Mouse (Mus musculus) midbrain, embryonic 11.5 days (tissue): ENCODE measurements around the gene C2. TPM values are rescaled to one million over a fixed set of nuclear protein-coding genes. Genes with fewer than 3 reads are reported as not detected.
A peak's percentile ranks its signal among the peaks of the same experiment; 100 is the strongest.

Experiments
- ATAC-seq: fragments of 200-750 bp; cut with Nextera tagmentation; 2 replicates; pipeline ENCODE4 v1.8.0; 2017; ENCODE audit warnings: moderate TSS enrichment, moderate library complexity; ENCODE audit not compliant: low FRiP score
- DNase-seq: peaks from one replicate; pipeline ENCODE4 v3.0.0; 2015; ENCODE audit warnings: low spot score; ENCODE audit errors: missing footprints
- H3K27ac ChIP-seq: fragments of 300-500 bp; sonication (generic); 2 replicates; pipeline ENCODE4 v1.5.1; 2014; ENCODE audit warnings: low read depth, low read length
- H3K27me3 ChIP-seq: fragments of 300-500 bp; sonication (generic); 2 replicates; pipeline ENCODE4 v1.6.1; 2014; ENCODE audit warnings: mild to moderate bottlenecking, low read length, moderate library complexity, mixed read lengths; ENCODE audit not compliant: control insufficient read depth, insufficient read depth
- H3K36me3 ChIP-seq: fragments of 300-500 bp; sonication (generic); 2 replicates; pipeline ENCODE4 v1.6.1; 2014; ENCODE audit warnings: mild to moderate bottlenecking, low read length, moderate library complexity, mixed read lengths; ENCODE audit not compliant: control insufficient read depth, insufficient read depth
- H3K4me1 ChIP-seq: fragments of 300-500 bp; sonication (generic); 2 replicates; pipeline ENCODE4 v1.6.1; 2014; ENCODE audit warnings: low read length; ENCODE audit not compliant: control insufficient read depth, insufficient read depth
- H3K4me2 ChIP-seq: fragments of 300-500 bp; sonication (generic); 2 replicates; pipeline ENCODE4 v1.6.1; 2014; ENCODE audit warnings: mild to moderate bottlenecking, moderate library complexity
- H3K4me3 ChIP-seq: fragments of 300-500 bp; sonication (generic); 2 replicates; pipeline ENCODE4 v1.5.1; 2014; ENCODE audit warnings: low read depth, low read length
- H3K9ac ChIP-seq: fragments of 300-500 bp; sonication (generic); 2 replicates; pipeline ENCODE4 v1.6.1; 2014; ENCODE audit warnings: low read length
- H3K9me3 ChIP-seq: fragments of 300-500 bp; sonication (generic); 2 replicates; pipeline ENCODE4 v1.6.1; 2016; ENCODE audit warnings: low read length; ENCODE audit not compliant: control insufficient read depth
- WGBS: fragments of 180-500 bp; shearing (Covaris S2); extraction: QIAGEN DNeasy Blood & Tissue Kit; methylation state at CpG from one replicate; pipeline ENCODE4 v1.1.7; 2014; 5-methylcytosine and 5-hydroxymethylcytosine counted together
- polyA plus RNA-seq: library from polyadenylated mRNA; unstranded; fragments of >200 nt; fragmentation: Nextera tagmentation; extraction: Ambion mirVana; gene quantifications from 2 replicates; pipeline ENCODE4 v1.2.1, GENCODE M21; 2014

C2 gene
- polyA plus RNA-seq, 1 experiment from 2014 or later: 0.83 TPM

- no peaks in the 10 kb centered on the region for H3K36me3 ChIP-seq
Observed at GRCm38 (mm10) chr17:34874321-34874720, 23.7 kb downstream of the C2 start.

DNA sequence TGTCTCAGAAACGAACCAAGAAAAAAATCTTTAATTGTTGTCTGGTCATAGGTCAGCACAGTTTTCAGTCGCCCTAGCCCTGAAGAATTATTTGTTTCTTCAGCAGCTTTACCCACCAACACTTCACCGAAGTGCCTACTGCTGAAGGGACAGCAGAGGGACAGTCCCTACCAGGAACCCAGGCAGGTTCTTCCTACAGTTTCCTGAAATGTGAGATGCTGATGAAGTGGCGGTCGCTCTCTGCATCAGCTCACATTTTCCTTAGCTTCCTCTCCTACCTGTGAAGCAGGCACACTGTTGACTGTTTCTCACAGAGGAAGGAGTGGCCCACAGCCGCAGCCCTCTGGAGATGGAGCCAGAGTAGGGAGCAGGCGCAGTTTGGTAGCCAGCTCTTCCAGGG lies 32.1 kb downstream of the C2 start:
- Histone ChIP-seq H3K4me1 (no peaks in the 10 kb centered on the region), H3K36me3 (no peaks in the 10 kb centered on the region), H3K4me2 (no peak overlapping the region), H3K4me3 (no peak overlapping the region), H3K9ac (no peak overlapping the region), H3K27ac (no peak overlapping the region), H3K27me3 (no peaks in the 10 kb centered on the region), H3K9me3 (no peaks in the 10 kb centered on the region)
- DNase-seq (peak; percentile 64), ATAC-seq (no peak)
- 70% methylated on average over 7 of the region's 7 CpGs for WGBS

More at GRCm38 (mm10) chr17:34874321-34874720, 23.7 kb downstream of the C2 start:
- ATAC-seq (no peak), DNase-seq (no peak)
- 93% methylated on average over 6 of the region's 6 CpGs for WGBS
- no peak overlapping the region for H3K27ac ChIP-seq
- H3K27me3 ChIP-seq: no peaks in the 10 kb centered on the region
- no peak overlapping the region for H3K9ac ChIP-seq
- no peak overlapping the region for H3K4me3 ChIP-seq
- H3K4me2 ChIP-seq: no peak overlapping the region
- H3K4me1 ChIP-seq: no peaks in the 10 kb centered on the region
- H3K9me3 ChIP-seq: no peaks in the 10 kb centered on the region

DNA sequence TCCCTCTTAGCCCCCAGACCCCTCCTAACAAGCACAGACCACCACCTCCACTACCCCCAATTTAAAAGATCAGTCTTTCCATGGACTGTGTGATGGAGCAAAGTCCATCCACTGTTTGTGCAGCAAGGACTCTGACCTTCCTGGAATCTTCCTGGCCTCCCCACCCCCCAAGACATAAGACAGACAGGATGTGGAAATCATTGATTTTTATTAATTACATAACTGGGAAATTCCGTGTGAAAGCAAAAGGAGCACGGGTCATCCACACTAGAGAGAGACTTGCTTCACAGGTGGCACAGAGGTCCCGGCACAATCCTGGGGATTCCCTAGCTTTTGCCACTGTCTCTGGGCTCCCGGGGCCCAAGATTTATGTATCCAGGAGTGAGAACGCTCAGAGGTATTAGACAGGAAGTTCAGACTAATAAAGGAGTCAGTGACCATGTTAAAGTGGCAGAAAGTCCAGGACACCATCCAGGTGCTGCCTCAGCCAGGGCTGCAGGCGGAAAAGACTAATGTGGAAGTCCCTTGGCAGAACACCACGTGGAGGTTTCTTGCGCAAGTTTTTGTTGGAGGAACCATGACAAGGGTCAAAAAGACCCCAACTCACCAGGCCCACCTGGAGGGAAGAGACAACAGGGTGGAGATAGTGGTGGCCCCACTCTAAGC lies 35.5 kb downstream of the C2 start, which contains the start of gene Cfb:
Gene Cfb, minus strand, starts transcription at position 103 of the 666 bp plus-strand sequence.
- H3K4me3 ChIP-seq: no peak within 1 kb of the TSS
- no peaks in the 10 kb centered on the region for H3K27me3 ChIP-seq
- H3K9ac ChIP-seq: no peak within 1 kb of the TSS
- DNase-seq (peak; percentile 12), ATAC-seq (no peak)
- no peaks in the 10 kb centered on the region for H3K36me3 ChIP-seq
- H3K9me3 ChIP-seq: no peaks in the 10 kb centered on the region
- 72% methylated on average over 8 of the region's 8 CpGs for WGBS
- no peak within 1 kb of the TSS for H3K27ac ChIP-seq
- no peak within 1 kb of the TSS for H3K4me2 ChIP-seq
- H3K4me1 ChIP-seq: no peaks in the 10 kb centered on the region

DNA sequence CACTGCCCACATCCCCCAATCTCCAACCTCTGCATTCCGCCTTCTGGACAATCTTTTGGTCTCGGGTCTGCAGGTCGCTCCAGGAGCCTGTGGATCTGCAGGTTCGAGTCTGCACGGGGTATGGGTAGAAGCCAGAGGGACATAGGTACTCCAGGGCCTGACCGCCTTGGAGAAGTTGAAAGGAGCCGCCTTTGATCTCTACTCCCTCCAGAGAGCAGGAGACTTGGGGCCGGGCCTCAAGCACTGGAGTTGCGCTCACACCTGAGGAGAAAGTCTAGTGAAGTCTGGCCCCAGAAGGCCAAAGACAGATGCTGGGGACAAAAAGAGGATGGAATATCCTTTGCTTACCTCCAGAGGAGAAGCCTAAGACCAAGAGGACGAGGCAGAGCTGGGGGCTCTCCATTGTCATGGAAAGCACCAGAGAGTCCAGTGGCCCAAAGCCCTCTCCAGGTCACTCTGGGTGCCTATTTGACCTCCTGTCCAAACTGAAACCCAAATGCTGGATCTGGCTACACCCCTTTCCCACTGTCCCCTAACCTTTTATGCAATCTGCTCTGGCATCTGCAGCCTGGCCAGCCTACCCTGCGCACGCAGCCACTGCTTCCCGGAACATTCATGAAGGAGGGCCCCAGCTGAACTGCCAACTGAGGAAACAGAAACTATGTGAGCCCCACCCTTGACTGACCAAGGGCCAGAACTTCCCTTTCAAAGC lies 36.2 kb downstream of the C2 start:
- H3K4me3 ChIP-seq: no peak overlapping the region
- no peak overlapping the region for H3K9ac ChIP-seq
- H3K9me3 ChIP-seq: no peaks in the 10 kb centered on the region
- peak; percentile 77 for DNase-seq
- no peak for ATAC-seq
- WGBS: 74% methylated on average over 13 of the region's 13 CpGs
- H3K27me3 ChIP-seq: no peaks in the 10 kb centered on the region
- H3K27ac ChIP-seq: no peak overlapping the region
- no peak overlapping the region for H3K4me2 ChIP-seq
- H3K4me1 ChIP-seq: no peaks in the 10 kb centered on the region
- no peaks in the 10 kb centered on the region for H3K36me3 ChIP-seq

DNA sequence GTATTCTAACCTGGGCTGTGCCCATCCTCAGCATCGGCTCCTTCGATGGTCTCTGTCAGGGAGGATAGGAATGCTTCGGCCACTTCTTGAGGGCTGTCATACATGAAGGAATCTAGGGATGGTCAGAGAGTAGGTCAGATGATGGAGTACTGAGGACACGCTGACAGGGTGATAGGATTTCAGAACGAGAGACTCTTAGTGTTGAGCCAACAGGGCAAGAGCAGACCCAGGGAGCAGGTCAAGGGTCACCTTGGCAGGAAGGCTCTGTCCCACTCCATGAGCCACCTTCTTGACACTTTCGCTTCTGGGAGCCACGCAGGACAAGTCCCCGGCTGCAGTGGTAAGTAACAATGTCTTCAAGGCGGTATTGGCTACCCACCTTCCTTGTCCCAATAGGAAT lies 37.6 kb downstream of the C2 start:
- Histone ChIP-seq H3K9me3 (no peaks in the 10 kb centered on the region), H3K27ac (no peak overlapping the region), H3K4me2 (no peak overlapping the region), H3K4me1 (no peaks in the 10 kb centered on the region), H3K4me3 (no peak overlapping the region), H3K36me3 (no peaks in the 10 kb centered on the region), H3K27me3 (no peaks in the 10 kb centered on the region), H3K9ac (no peak overlapping the region)
- whole genome bisulfite sequencing: 91% methylated on average over 9 of the region's 9 CpGs
- no peak for ATAC-seq
- peak; percentile 39 for DNase-seq

DNA sequence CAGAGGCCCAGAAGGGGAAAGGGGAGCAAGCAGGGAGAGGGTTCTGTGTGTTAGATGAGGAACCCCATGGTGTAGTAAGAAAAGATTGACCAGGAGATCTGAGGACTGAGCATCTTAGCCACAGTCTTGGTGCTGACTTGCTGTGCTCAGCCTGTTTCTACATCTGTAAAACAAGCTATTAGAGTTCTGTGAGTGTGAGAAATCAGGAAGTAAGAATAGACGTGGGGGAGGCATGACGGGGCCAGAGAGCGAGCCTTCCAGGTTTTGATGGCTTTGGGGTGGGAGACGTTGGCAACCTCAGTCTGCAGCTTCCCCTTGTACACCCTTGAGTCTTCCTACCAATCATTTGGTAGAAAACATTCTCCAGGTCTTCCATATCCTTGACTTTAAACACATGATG lies 39.4 kb downstream of the C2 start:
- Histone ChIP-seq H3K9me3 (no peaks in the 10 kb centered on the region), H3K4me1 (no peaks in the 10 kb centered on the region), H3K27ac (no peak overlapping the region), H3K27me3 (no peaks in the 10 kb centered on the region), H3K9ac (no peak overlapping the region), H3K36me3 (peaks cover 2% of the 10 kb centered on the region; the same call in 1 of the 2 replicates), H3K4me2 (no peak overlapping the region), H3K4me3 (no peak overlapping the region)
- peak; percentile 31 for DNase-seq
- 80% methylated on average over 4 of the region's 4 CpGs for WGBS
- ATAC-seq: no peak

GRCm38 (mm10) chr17:34855825-34856224 lies 42.2 kb downstream of the C2 start:
- Histone ChIP-seq H3K9ac (no peak overlapping the region), H3K4me1 (peaks cover 8% of the 10 kb centered on the region), H3K4me3 (no peak overlapping the region), H3K36me3 (peaks cover 2% of the 10 kb centered on the region; the same call in 1 of the 2 replicates), H3K27me3 (no peaks in the 10 kb centered on the region), H3K27ac (no peak overlapping the region), H3K9me3 (no peaks in the 10 kb centered on the region), H3K4me2 (no peak overlapping the region)
- peak; percentile 32; the same call in 1 of the 2 replicates for ATAC-seq
- 45% methylated on average over 3 of the region's 3 CpGs for WGBS
- peak; percentile 91 for DNase-seq

DNA sequence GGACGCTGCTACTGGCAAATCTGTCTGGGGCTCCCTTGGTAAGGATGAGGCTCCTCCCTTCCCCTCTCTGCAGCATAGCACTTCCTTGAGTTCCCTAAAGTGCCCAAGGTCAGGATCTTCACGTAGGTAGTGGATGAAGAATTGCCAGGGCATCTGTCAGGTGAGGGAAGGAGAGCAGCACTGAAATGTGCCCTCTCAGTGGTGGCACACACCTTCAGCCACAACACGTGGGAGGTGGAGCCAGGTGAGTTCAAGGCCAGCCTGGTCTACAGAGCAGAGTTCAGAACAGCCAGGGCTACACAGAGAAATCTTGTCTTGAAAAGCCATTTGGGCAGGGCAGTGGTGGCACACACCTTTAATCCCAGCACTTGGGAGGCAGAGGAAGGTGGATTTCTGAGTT lies 43.3 kb downstream of the C2 start:
- no peak for ATAC-seq
- 83% methylated on average over 3 of the region's 3 CpGs for WGBS

DNA sequence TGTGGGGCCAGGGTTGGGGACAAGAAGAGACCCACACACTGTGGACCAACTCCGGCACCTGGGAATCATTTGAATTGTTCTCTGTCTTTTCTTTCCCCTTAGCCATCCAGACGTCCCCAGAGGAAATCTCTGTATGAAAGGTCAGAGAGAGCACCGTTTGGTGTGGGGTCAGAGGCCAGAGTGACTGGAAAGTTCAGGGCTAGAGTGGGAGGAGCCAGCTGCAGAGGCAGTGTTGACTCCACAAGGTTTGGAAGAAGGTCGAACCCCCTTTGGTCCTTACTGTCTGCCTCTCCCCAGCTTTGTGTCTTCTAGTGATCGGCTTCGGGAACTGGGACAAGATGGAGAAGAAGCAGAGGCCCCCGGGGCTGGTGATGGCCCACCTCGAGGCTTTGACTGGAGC lies 44.6 kb downstream of the C2 start:
- no peak for DNase-seq
- no peak overlapping the region for H3K4me3 ChIP-seq
- ATAC-seq: no peak
- no peak overlapping the region for H3K27ac ChIP-seq
- no peak overlapping the region for H3K4me2 ChIP-seq
- peaks cover 2% of the 10 kb centered on the region; the same call in 1 of the 2 replicates for H3K36me3 ChIP-seq
- no peaks in the 10 kb centered on the region for H3K27me3 ChIP-seq
- no peak overlapping the region for H3K9ac ChIP-seq
- peaks cover 14% of the 10 kb centered on the region for H3K4me1 ChIP-seq
- H3K9me3 ChIP-seq: no peaks in the 10 kb centered on the region
- 80% methylated on average over 8 of the region's 8 CpGs for WGBS

More for the DNA sequence above, 43.3 kb downstream of the C2 start:
- peak; percentile 79 for DNase-seq
- Histone ChIP-seq H3K4me3 (no peak overlapping the region), H3K4me2 (no peak overlapping the region), H3K27ac (no peak overlapping the region), H3K36me3 (peaks cover 2% of the 10 kb centered on the region; the same call in 1 of the 2 replicates), H3K27me3 (no peaks in the 10 kb centered on the region), H3K4me1 (peaks cover 10% of the 10 kb centered on the region), H3K9ac (no peak overlapping the region), H3K9me3 (no peaks in the 10 kb centered on the region)
